29 mouse cellular contexts compared by ENCODE assay signal in genomic region chr4:102310630-102311029, GRCm38 (mm10).
DNase-seq lines count a peak whose midpoint lies in the region; ATAC-seq lines count a peak whose summit lies in the region.
"Had no signal": no experiment of that assay in that cellular context is flagged by ENCODE, and none has a peak within 500 bp of the region (broad histone marks: within the 10 kb centered on the region; RNA-seq: fewer than 3 reads in every experiment).

No protein-coding gene starts in this region.

- no peak overlapping the region for H3K4me2 ChIP-seq in embryonic facial prominence, embryonic 11.5 days (ENCODE audit: low read depth, low read length)
- H3K4me2 ChIP-seq in forebrain, embryonic 16.5 days (ENCODE audit: low read length) = no peak overlapping the region
- H3K4me2 ChIP-seq in forebrain, embryonic 11.5 days (ENCODE audit: low read depth, low read length, severe bottlenecking) = no peak overlapping the region
- no peak overlapping the region for H3K4me2 ChIP-seq in embryonic facial prominence, embryonic 14.5 days (ENCODE audit: low read depth, low read length)
- H3K4me2 ChIP-seq in heart, embryonic 11.5 days = no peak overlapping the region
- H3K4me2 ChIP-seq: embryonic facial prominence, embryonic 12.5 days; embryonic facial prominence, embryonic 15.5 days; forebrain, embryonic 13.5 days had no signal

- no peaks in the 10 kb centered on the region for H3K27me3 ChIP-seq in embryonic facial prominence, embryonic 11.5 days (ENCODE audit: control insufficient read depth, insufficient read depth, low read length)
- H3K27me3 ChIP-seq in embryonic facial prominence, embryonic 10.5 days (replicated peaks; ENCODE audit: low read depth, poor library complexity, severe bottlenecking) = no peaks in the 10 kb centered on the region
- no peaks in the 10 kb centered on the region for H3K27me3 ChIP-seq in forebrain, embryonic 16.5 days (replicated peaks; ENCODE audit: control insufficient read depth, insufficient read depth, low read length)
- no peaks in the 10 kb centered on the region for H3K27me3 ChIP-seq in forebrain, embryonic 11.5 days (ENCODE audit: control insufficient read depth, insufficient read depth, low read length)
- no peaks in the 10 kb centered on the region for H3K27me3 ChIP-seq in embryonic facial prominence, embryonic 14.5 days (replicated peaks; ENCODE audit: control insufficient read depth, insufficient read depth, low read length)
- no peaks in the 10 kb centered on the region for H3K27me3 ChIP-seq in heart, embryonic 11.5 days (ENCODE audit: control insufficient read depth, insufficient read depth, low read length)
- H3K27me3 ChIP-seq: CH12.LX; embryonic facial prominence, embryonic 12.5 days; embryonic facial prominence, embryonic 15.5 days; forebrain, embryonic 13.5 days; Patski had no signal

- H3K4me3 ChIP-seq in embryonic facial prominence, embryonic 11.5 days (ENCODE audit: low read depth, low read length) = no peak overlapping the region
- H3K4me3 ChIP-seq in embryonic facial prominence, embryonic 10.5 days = no peak overlapping the region
- no peak overlapping the region for H3K4me3 ChIP-seq in forebrain, embryonic 16.5 days (replicated peaks; ENCODE audit: low read length)
- no peak overlapping the region for H3K4me3 ChIP-seq in forebrain, embryonic 11.5 days (ENCODE audit: low read depth, low read length)
- no peak overlapping the region for H3K4me3 ChIP-seq in embryonic facial prominence, embryonic 14.5 days (ENCODE audit: low read depth, low read length)
- H3K4me3 ChIP-seq in heart, embryonic 11.5 days (ENCODE audit: low read depth, low read length) = no peak overlapping the region
- H3K4me3 ChIP-seq: embryonic facial prominence, embryonic 12.5 days; embryonic facial prominence, embryonic 15.5 days; erythroblast, embryonic 14.5 days; forebrain, embryonic 13.5 days; gastrocnemius, adult 2 months had no signal

- peak; percentile 8 for DNase-seq in embryonic facial prominence, embryonic 11.5 days (ENCODE audit: low spot score)
- DNase-seq in embryonic facial prominence, embryonic 10.5 days (ENCODE audit: low spot score) = no peak
- no peak for DNase-seq in forebrain, embryonic 11.5 days (ENCODE audit: low spot score)
- no peak for DNase-seq in frontal cortex, postnatal 10 days (ENCODE audit: low spot score in 2 of 2)
- DNase-seq in embryonic facial prominence, embryonic 14.5 days (ENCODE audit: low spot score) = peak; percentile 54
- DNase-seq: adrenal gland, adult 8-10 months; adrenal gland, postnatal 14 days; adrenal gland, postnatal 36 days; B cell, adult 2 months; cerebellum, adult 11-12 months; cerebellum, adult 2 months; cerebellum, adult 9-10 months; cerebellum, postnatal 10 days; cerebellum, postnatal 36 days; embryo, embryonic 11 days; gastrocnemius, adult 2 months; gastrocnemius, postnatal 10 days had no signal

- no peak for ATAC-seq in embryonic facial prominence, embryonic 11.5 days (replicated peaks; ENCODE audit: insufficient number of reproducible peaks, low FRiP score, low TSS enrichment, low read depth)
- peak; percentile 59; the same call in 1 of the 2 replicates for ATAC-seq in forebrain, embryonic 16.5 days
- ATAC-seq in forebrain, embryonic 11.5 days (replicated peaks; ENCODE audit: low FRiP score) = no peak
- 0 out of 2 replicates have a peak, but pooled peaks have one; percentile 23 for ATAC-seq in frontal cortex, adult (ENCODE audit: low TSS enrichment)
- ATAC-seq in embryonic facial prominence, embryonic 14.5 days (ENCODE audit: low read depth) = no peak
- no peak for ATAC-seq in heart, embryonic 11.5 days (replicated peaks; ENCODE audit: insufficient number of reproducible peaks, low FRiP score, low TSS enrichment)
- ATAC-seq: activated CD4-positive, CD25-positive, alpha-beta regulatory T cell, adult 4 months; CD4-positive, CD25-positive, alpha-beta regulatory T cell, adult 4 months; forebrain, embryonic 13.5 days; Patski had no signal

- no peaks in the 10 kb centered on the region for H3K36me3 ChIP-seq in embryonic facial prominence, embryonic 11.5 days (replicated peaks; ENCODE audit: control insufficient read depth, insufficient read depth, low read depth, low read length)
- H3K36me3 ChIP-seq in embryonic facial prominence, embryonic 10.5 days (replicated peaks) = no peaks in the 10 kb centered on the region
- no peaks in the 10 kb centered on the region for H3K36me3 ChIP-seq in forebrain, embryonic 16.5 days (ENCODE audit: control insufficient read depth, insufficient read depth)
- no peaks in the 10 kb centered on the region for H3K36me3 ChIP-seq in forebrain, embryonic 11.5 days (ENCODE audit: control insufficient read depth, insufficient read depth, low read length)
- H3K36me3 ChIP-seq in embryonic facial prominence, embryonic 14.5 days (ENCODE audit: control insufficient read depth, insufficient read depth, low read length) = no peaks in the 10 kb centered on the region
- no peaks in the 10 kb centered on the region for H3K36me3 ChIP-seq in heart, embryonic 11.5 days (ENCODE audit: control insufficient read depth, insufficient read depth, low read length)
- H3K36me3 ChIP-seq: embryonic facial prominence, embryonic 12.5 days; embryonic facial prominence, embryonic 15.5 days; G1E had no signal

- no peak overlapping the region for H3K9ac ChIP-seq in embryonic facial prominence, embryonic 11.5 days (replicated peaks; ENCODE audit: low read length)
- H3K9ac ChIP-seq in forebrain, embryonic 16.5 days (replicated peaks; ENCODE audit: low read depth, low read length) = no peak overlapping the region
- H3K9ac ChIP-seq in forebrain, embryonic 11.5 days (ENCODE audit: low read length) = no peak overlapping the region
- H3K9ac ChIP-seq in embryonic facial prominence, embryonic 14.5 days (ENCODE audit: low read depth, low read length) = no peak overlapping the region
- no peak overlapping the region for H3K9ac ChIP-seq in heart, embryonic 11.5 days (ENCODE audit: low read depth, low read length)
- H3K9ac ChIP-seq: embryonic facial prominence, embryonic 12.5 days; embryonic facial prominence, embryonic 15.5 days; forebrain, embryonic 13.5 days had no signal

- no peaks in the 10 kb centered on the region for H3K4me1 ChIP-seq in embryonic facial prominence, embryonic 11.5 days (ENCODE audit: control insufficient read depth, insufficient read depth, low read length)
- no peaks in the 10 kb centered on the region for H3K4me1 ChIP-seq in embryonic facial prominence, embryonic 10.5 days
- H3K4me1 ChIP-seq in forebrain, embryonic 16.5 days (replicated peaks; ENCODE audit: control insufficient read depth, insufficient read depth, low read length) = no peaks in the 10 kb centered on the region
- no peaks in the 10 kb centered on the region for H3K4me1 ChIP-seq in forebrain, embryonic 11.5 days (replicated peaks; ENCODE audit: control insufficient read depth, insufficient read depth, low read length)
- H3K4me1 ChIP-seq in embryonic facial prominence, embryonic 14.5 days (ENCODE audit: control insufficient read depth, insufficient read depth, low read length) = no peaks in the 10 kb centered on the region
- H3K4me1 ChIP-seq in heart, embryonic 11.5 days (ENCODE audit: control insufficient read depth, insufficient read depth, low read length) = 0 out of 2 replicates have a peak, but pooled peaks cover 2% of the 10 kb centered on the region
- H3K4me1 ChIP-seq: embryonic facial prominence, embryonic 12.5 days; embryonic facial prominence, embryonic 15.5 days; forebrain, embryonic 13.5 days had no signal

- H3K27ac ChIP-seq in embryonic facial prominence, embryonic 11.5 days (replicated peaks; ENCODE audit: low read depth, low read length) = no peak overlapping the region
- no peak overlapping the region for H3K27ac ChIP-seq in embryonic facial prominence, embryonic 10.5 days (replicated peaks)
- no peak overlapping the region for H3K27ac ChIP-seq in forebrain, embryonic 16.5 days (ENCODE audit: low read length)
- no peak overlapping the region for H3K27ac ChIP-seq in forebrain, embryonic 11.5 days (ENCODE audit: low read depth, low read length)
- H3K27ac ChIP-seq in embryonic facial prominence, embryonic 14.5 days (replicated peaks; ENCODE audit: low read depth, low read length) = no peak overlapping the region
- H3K27ac ChIP-seq in heart, embryonic 11.5 days (ENCODE audit: low read depth, low read length) = no peak overlapping the region
- H3K27ac ChIP-seq: embryonic facial prominence, embryonic 12.5 days; embryonic facial prominence, embryonic 15.5 days; forebrain, embryonic 13.5 days; gastrocnemius, adult 2 months had no signal

- no peaks in the 10 kb centered on the region for H3K9me3 ChIP-seq in embryonic facial prominence, embryonic 11.5 days (replicated peaks; ENCODE audit: control insufficient read depth, low read length)
- no peaks in the 10 kb centered on the region for H3K9me3 ChIP-seq in embryonic facial prominence, embryonic 10.5 days
- H3K9me3 ChIP-seq in forebrain, embryonic 16.5 days (ENCODE audit: control insufficient read depth, low read length) = no peaks in the 10 kb centered on the region
- no peaks in the 10 kb centered on the region for H3K9me3 ChIP-seq in forebrain, embryonic 11.5 days (ENCODE audit: control insufficient read depth, low read length)
- no peaks in the 10 kb centered on the region for H3K9me3 ChIP-seq in embryonic facial prominence, embryonic 14.5 days (ENCODE audit: control insufficient read depth, low read length)
- no peaks in the 10 kb centered on the region for H3K9me3 ChIP-seq in heart, embryonic 11.5 days (replicated peaks; ENCODE audit: control insufficient read depth, low read length)
- H3K9me3 ChIP-seq: embryonic facial prominence, embryonic 12.5 days; embryonic facial prominence, embryonic 15.5 days; forebrain, embryonic 13.5 days had no signal

Comparison
In these comparisons a context has a peak if more than half of its experiments do, and no peak if none do; other contexts are left out.
1. ATAC-seq: peak in forebrain, embryonic 16.5 days (single experiment) and frontal cortex, adult (single experiment); none in embryonic facial prominence, embryonic 11.5 days (single experiment), forebrain, embryonic 11.5 days (single experiment), embryonic facial prominence, embryonic 14.5 days (single experiment) and heart, embryonic 11.5 days (single experiment).
2. DNase-seq: peak in embryonic facial prominence, embryonic 11.5 days (single experiment) and embryonic facial prominence, embryonic 14.5 days (single experiment); none in embryonic facial prominence, embryonic 10.5 days (single experiment), forebrain, embryonic 11.5 days (single experiment) and frontal cortex, postnatal 10 days (0 of 2).